In the genomic region with DNA sequence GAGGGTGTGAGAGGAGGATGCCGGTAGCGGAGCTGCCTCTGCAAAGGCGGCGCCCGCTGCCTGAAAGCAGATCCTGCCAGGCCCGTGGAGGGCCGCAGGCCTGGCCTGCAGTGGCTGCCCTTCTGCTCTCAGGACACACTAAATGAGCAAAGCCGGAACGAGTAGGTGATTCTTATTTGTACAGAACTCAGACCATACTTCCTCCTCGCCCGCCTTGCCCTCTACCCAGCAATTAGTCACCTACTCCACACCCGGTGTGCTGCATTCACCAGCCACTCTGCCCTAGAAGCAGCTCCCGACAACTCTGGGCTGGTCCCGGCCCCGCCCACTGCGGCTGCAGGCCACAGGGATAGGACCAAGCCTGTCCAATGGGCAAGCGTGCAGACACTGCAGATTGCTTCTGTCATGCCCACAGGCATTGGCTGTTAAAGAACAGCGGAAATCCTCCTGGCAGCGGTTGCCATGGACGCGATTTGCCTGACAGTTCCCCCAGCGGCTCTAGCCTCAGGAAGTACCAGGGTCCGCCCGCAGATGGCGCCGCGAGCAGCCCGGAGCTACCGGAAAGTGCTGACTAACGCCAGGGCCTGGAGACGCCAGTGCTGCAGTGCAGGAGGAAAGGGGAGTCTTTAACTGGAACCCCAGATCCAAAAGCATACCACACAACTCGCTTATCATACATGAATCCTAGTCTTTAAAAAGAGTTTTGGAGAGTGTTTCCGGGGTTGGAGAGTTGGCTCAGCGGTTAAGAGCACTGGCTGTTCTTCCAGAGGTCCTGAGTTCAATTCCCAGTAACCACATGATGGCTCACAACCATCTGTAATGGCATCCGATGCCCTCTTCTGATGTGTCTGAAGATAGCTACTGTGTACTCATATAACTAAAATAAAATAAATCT, we compare ENCODE assay signal across 8 mouse cellular contexts. TPM values are rescaled to one million over a fixed set of nuclear protein-coding genes. Genes with fewer than 3 reads are reported as not detected.
DNase-seq lines count a peak whose midpoint lies in the region; ATAC-seq and TF ChIP-seq lines count a peak whose summit lies in the region.

No protein-coding gene starts in this region.

- H3K4me1 ChIP-seq in forebrain, embryonic 10.5 days: peaks cover 18% of the 10 kb centered on the region
- peaks cover 8% of the 10 kb centered on the region for H3K4me1 ChIP-seq in heart, embryonic 15.5 days (replicated peaks)
- H3K4me1 ChIP-seq in liver, embryonic 14.5 days (replicated peaks; ENCODE audit: control insufficient read depth in 2 of 2, insufficient read depth in 2 of 2, low read length in 1 of 2): peaks cover 6 to 8% of the 10 kb centered on the region in 2 experiments
- H3K4me1 ChIP-seq in neural tube, embryonic 11.5 days (ENCODE audit: control insufficient read depth, insufficient read depth, low read length): peaks cover 5% of the 10 kb centered on the region; the same call in 1 of the 2 replicates
- H3K4me1 ChIP-seq in stomach, postnatal 0 days (replicated peaks; ENCODE audit: control insufficient read depth, insufficient read depth): no peaks in the 10 kb centered on the region

- 5% methylated on average over 35 of the region's 35 CpGs for WGBS in forebrain, embryonic 10.5 days
- WGBS in heart, embryonic 15.5 days: 2% methylated on average over 35 of the region's 35 CpGs
- WGBS in liver, embryonic 14.5 days (ENCODE audit: insufficient replicate concordance): 3% methylated on average over 35 of the region's 35 CpGs
- WGBS in neural tube, embryonic 11.5 days: 5% methylated on average over 35 of the region's 35 CpGs
- 3% methylated on average over 35 of the region's 35 CpGs for WGBS in stomach, postnatal 0 days

- peak; percentile 99 for TF ChIP-seq CTCF in liver, embryonic 14.5 days (IDR thresholded peaks at IDR 0.05; ENCODE audit: low read depth)
- TF ChIP-seq CTCF in stomach, postnatal 0 days (IDR thresholded peaks at IDR 0.05; ENCODE audit: low read depth): peak; percentile 99

- no peaks in the 10 kb centered on the region for H3K9me3 ChIP-seq in forebrain, embryonic 10.5 days
- no peaks in the 10 kb centered on the region for H3K9me3 ChIP-seq in heart, embryonic 15.5 days (replicated peaks)
- H3K9me3 ChIP-seq in liver, embryonic 14.5 days (ENCODE audit: control insufficient read depth, low read length): no peaks in the 10 kb centered on the region
- no peaks in the 10 kb centered on the region for H3K9me3 ChIP-seq in neural tube, embryonic 11.5 days (ENCODE audit: control insufficient read depth, low read length)
- H3K9me3 ChIP-seq in stomach, postnatal 0 days (ENCODE audit: control insufficient read depth, low read length): no peaks in the 10 kb centered on the region

- peak overlapping the region; percentile 61 for H3K9ac ChIP-seq in heart, embryonic 15.5 days
- H3K9ac ChIP-seq in liver, embryonic 14.5 days (replicated peaks): peak overlapping the region; percentile 57
- peak overlapping the region; percentile 49 for H3K9ac ChIP-seq in neural tube, embryonic 11.5 days (ENCODE audit: low read length)
- peak overlapping the region; percentile 65 for H3K9ac ChIP-seq in stomach, postnatal 0 days (ENCODE audit: low read length)

- ATAC-seq in heart, embryonic 15.5 days (replicated peaks; ENCODE audit: insufficient number of reproducible peaks, insufficient read depth, low FRiP score, low read depth): peak; percentile 100
- ATAC-seq in liver, embryonic 14.5 days (ENCODE audit: insufficient read depth): peak; percentile 100
- ATAC-seq in neural tube, embryonic 11.5 days (ENCODE audit: insufficient read depth, low FRiP score, low TSS enrichment): peak; percentile 100
- ATAC-seq in stomach, postnatal 0 days (ENCODE audit: low FRiP score, low TSS enrichment): peak; percentile 99

- peak; percentile 23; the same call in 1 of the 2 replicates for TF ChIP-seq EP300 in liver, embryonic 14.5 days (IDR thresholded peaks at IDR 0.05; ENCODE audit: low read depth)
- no peak for TF ChIP-seq EP300 in stomach, postnatal 0 days (optimal IDR thresholded peaks at IDR 0.05)

- peak overlapping the region; percentile 80 for H3K27ac ChIP-seq in forebrain, embryonic 10.5 days
- peak overlapping the region; percentile 71 for H3K27ac ChIP-seq in heart, embryonic 15.5 days
- H3K27ac ChIP-seq in liver, embryonic 14.5 days: peak overlapping the region; percentile 64
- 0 out of 2 replicates have a peak overlapping the region, but pooled peaks have one; percentile 39 for H3K27ac ChIP-seq in neural tube, embryonic 11.5 days (ENCODE audit: low read depth, low read length)
- peak overlapping the region; percentile 90 for H3K27ac ChIP-seq in stomach, postnatal 0 days (replicated peaks)

- peak overlapping the region; percentile 53 for H3K4me3 ChIP-seq in forebrain, embryonic 10.5 days
- peak overlapping the region; percentile 49 for H3K4me3 ChIP-seq in heart, embryonic 15.5 days
- H3K4me3 ChIP-seq in liver, embryonic 14.5 days (ENCODE audit: insufficient read depth in 1 of 2, low read depth in 2 of 2, low read length in 2 of 2): peak overlapping the region; percentile 45 to 50
- peak overlapping the region; percentile 34 for H3K4me3 ChIP-seq in neural tube, embryonic 11.5 days (ENCODE audit: low read depth, low read length)
- H3K4me3 ChIP-seq in stomach, postnatal 0 days (ENCODE audit: low read depth, low read length): peak overlapping the region; percentile 36

- peak overlapping the region; percentile 73 for H3K4me2 ChIP-seq in heart, embryonic 15.5 days
- H3K4me2 ChIP-seq in liver, embryonic 14.5 days (ENCODE audit: low read depth): peak overlapping the region; percentile 76
- H3K4me2 ChIP-seq in neural tube, embryonic 11.5 days (ENCODE audit: low read depth): peak overlapping the region; percentile 60
- peak overlapping the region; percentile 58 for H3K4me2 ChIP-seq in stomach, postnatal 0 days (replicated peaks; ENCODE audit: low read depth)

- H3K36me3 ChIP-seq in forebrain, embryonic 10.5 days (replicated peaks): peaks cover 5% of the 10 kb centered on the region; the same call in 1 of the 2 replicates
- H3K36me3 ChIP-seq in heart, embryonic 15.5 days: peaks cover under 1% of the 10 kb centered on the region
- no peaks in the 10 kb centered on the region for H3K36me3 ChIP-seq in liver, embryonic 14.5 days (replicated peaks; ENCODE audit: control insufficient read depth, insufficient read depth, low read depth)
- H3K36me3 ChIP-seq in neural tube, embryonic 11.5 days (ENCODE audit: control insufficient read depth, insufficient read depth, low read length): no peaks in the 10 kb centered on the region; the same call in 1 of the 2 replicates
- H3K36me3 ChIP-seq in stomach, postnatal 0 days (ENCODE audit: control insufficient read depth, insufficient read depth, low read length): peaks cover under 1% of the 10 kb centered on the region; the same call in 1 of the 2 replicates

- H3K27me3 ChIP-seq in forebrain, embryonic 10.5 days (ENCODE audit: poor library complexity, severe bottlenecking): no peaks in the 10 kb centered on the region
- no peaks in the 10 kb centered on the region for H3K27me3 ChIP-seq in heart, embryonic 15.5 days
- no peaks in the 10 kb centered on the region for H3K27me3 ChIP-seq in liver, embryonic 14.5 days (ENCODE audit: control insufficient read depth, insufficient read depth, low read length)
- H3K27me3 ChIP-seq in neural tube, embryonic 11.5 days (ENCODE audit: control insufficient read depth, insufficient read depth, low read length): no peaks in the 10 kb centered on the region
- no peaks in the 10 kb centered on the region for H3K27me3 ChIP-seq in stomach, postnatal 0 days (ENCODE audit: control insufficient read depth, insufficient read depth, low read length)

- DNase-seq in CD8-positive naive resting alpha-beta T cell, adult 2 months (ENCODE audit: low read depth in 2 of 2, low spot score in 2 of 2): peak; percentile 99 to 100
- DNase-seq in c-Kit-positive CD71-negative TER-119-negative erythroid progenitor cells, embryonic 14.5 days (ENCODE audit: low read depth): peak; percentile 95
- DNase-seq in forebrain, embryonic 10.5 days (ENCODE audit: extremely low spot score, low spot score): peak; percentile 98
- DNase-seq in kidney, postnatal 25 days: peak; percentile 99 to 100
- peak; percentile 98 to 99 (median 98) for DNase-seq in liver, embryonic 14.5 days (ENCODE audit: low read depth in 3 of 3, low spot score in 3 of 3)
- peak; percentile 99 for DNase-seq in neural tube, embryonic 11.5 days (ENCODE audit: low spot score)
- peak; percentile 100 for DNase-seq in stomach, postnatal 0 days (ENCODE audit: low spot score)

RNA-seq across cellular contexts. Expression of a gene that starts 21.2 kb away (rescaled TPM):
- 11.2 and 12.4 TPM in 2 replicates for polyA plus RNA-seq in forebrain, embryonic 10.5 days (2016; fragmentation: Nextera tagmentation; extraction: Ambion mirVana)
- 13.7 and 15.0 TPM in 2 replicates for polyA plus RNA-seq in heart, embryonic 15.5 days (2015; fragmentation: Nextera tagmentation; extraction: Ambion mirVana)
- polyA plus RNA-seq in liver, embryonic 14.5 days (2012; rRNA removed): 24.5 and 28.2 TPM in 2 replicates
- polyA plus RNA-seq in liver, embryonic 14.5 days (2014; fragmentation: Nextera tagmentation; extraction: Ambion mirVana): 14.8 and 14.9 TPM in 2 replicates
- polyA plus RNA-seq in neural tube, embryonic 11.5 days (2014; fragmentation: Nextera tagmentation; extraction: Ambion mirVana): 16.4 and 17.9 TPM in 2 replicates
- 20.0 and 20.3 TPM in 2 replicates for polyA plus RNA-seq in stomach, postnatal 0 days (2015; fragmentation: Nextera tagmentation; extraction: Ambion mirVana)

Comparison
In these comparisons a context has a peak if more than half of its experiments do, and no peak if none do; other contexts are left out.
1. Peak in every context shown above with its lines: DNase-seq, ATAC-seq, H3K4me3 ChIP-seq and H3K27ac ChIP-seq.
2. H3K27ac ChIP-seq: peak in every context shown above with its lines; median percentile 90 in stomach, postnatal 0 days; 80 in forebrain, embryonic 10.5 days; 71 in heart, embryonic 15.5 days; 64 in liver, embryonic 14.5 days; 39 in neural tube, embryonic 11.5 days.